Mouse (Mus musculus) olfactory bulb, adult 2 months (tissue): ENCODE measurements at regions not wholly inside any gene's neighbourhood (a gene's known extent, or its start where the extent isn't known, plus 50 kb on each side); places are given as distances from the start of the nearest gene placed in this dataset.

Source experiments
- H3K27ac ChIP-seq: fragments of 200-500 bp; 2 replicates; pipeline ENCODE4 v1.5.1; 2012; ENCODE audit warnings: low read depth, low read length; ENCODE audit not compliant: insufficient read depth
- H3K4me1 ChIP-seq: fragments of 200-500 bp; 2 replicates; pipeline ENCODE4 v1.6.1; 2012; ENCODE audit warnings: low read length; ENCODE audit not compliant: control insufficient read depth, insufficient read depth
- H3K4me3 ChIP-seq: fragments of 200-500 bp; 2 replicates; pipeline ENCODE4 v1.5.1; 2012; ENCODE audit warnings: mild to moderate bottlenecking, low read depth, low read length, moderate library complexity; ENCODE audit not compliant: insufficient read depth
- CTCF ChIP-seq: fragments of 200-500 bp; IDR thresholded peaks from 2 replicates; pipeline ENCODE4 v1.5.1; 2012; ENCODE audit warnings: low read depth, mild to moderate bottlenecking, low read length, moderate library complexity; ENCODE audit not compliant: insufficient read depth
- POLR2A ChIP-seq: fragments of 200-500 bp; IDR thresholded peaks from 2 replicates; pipeline ENCODE4 v1.6.1; 2012; ENCODE audit warnings: mild to moderate bottlenecking, low read depth, low read length, moderate library complexity; ENCODE audit not compliant: insufficient read depth
- WGBS: fragments of 180-500 bp; shearing (Covaris S2); methylation state at CpG from one replicate; pipeline ENCODE4 v1.1.7; 2018; 5-methylcytosine and 5-hydroxymethylcytosine counted together

GRCm38 (mm10) chr11:24247285-24247684 lies 169.4 kb downstream of the Bcl11a start:
- TF ChIP-seq POLR2A (no peak), CTCF (no peak)
- Histone ChIP-seq H3K27ac (no peak overlapping the region), H3K4me1 (no peaks in the 10 kb centered on the region), H3K4me3 (no peak overlapping the region)
- 97% methylated on average over 4 of the region's 4 CpGs for WGBS

GRCm38 (mm10) chr11:24251516-24251915 lies 173.7 kb downstream of the Bcl11a start:
- no peak for TF ChIP-seq CTCF
- TF ChIP-seq POLR2A = no peak
- Histone ChIP-seq H3K4me1 (no peaks in the 10 kb centered on the region), H3K4me3 (no peak overlapping the region), H3K27ac (no peak overlapping the region)
- WGBS = 58% methylated on average over 5 of the region's 5 CpGs

- H3K4me3 ChIP-seq = no peak overlapping the region
- 95% methylated on average over 22 of the region's 22 CpGs for WGBS
- H3K27ac ChIP-seq = no peak overlapping the region
- no peak for TF ChIP-seq CTCF
- no peak for TF ChIP-seq POLR2A
- no peaks in the 10 kb centered on the region for H3K4me1 ChIP-seq
These were observed 177.6 kb downstream of the Bcl11a start for GRCm38 (mm10) chr11:24255201-24256060.

GRCm38 (mm10) chr11:24257741-24258140 lies 179.9 kb downstream of the Bcl11a start:
- H3K4me3 ChIP-seq = no peak overlapping the region
- TF ChIP-seq POLR2A (no peak), CTCF (no peak)
- H3K4me1 ChIP-seq = no peaks in the 10 kb centered on the region
- H3K27ac ChIP-seq = no peak overlapping the region

- Histone ChIP-seq H3K27ac (no peak overlapping the region), H3K4me1 (no peaks in the 10 kb centered on the region), H3K4me3 (no peak overlapping the region)
- TF ChIP-seq CTCF = no peak
- no peak for TF ChIP-seq POLR2A
- 72% methylated on average over 6 of the region's 6 CpGs for WGBS
These were observed 180.5 kb downstream of the Bcl11a start for GRCm38 (mm10) chr11:24258340-24258739.

- 94% methylated on average over 2 of the region's 2 CpGs for WGBS
- no peak for TF ChIP-seq POLR2A
- no peak for TF ChIP-seq CTCF
- H3K4me3 ChIP-seq = no peak overlapping the region
- H3K4me1 ChIP-seq = no peaks in the 10 kb centered on the region
- H3K27ac ChIP-seq = no peak overlapping the region
These were observed 181.8 kb downstream of the Bcl11a start for GRCm38 (mm10) chr11:24259668-24260067.

GRCm38 (mm10) chr11:24269046-24269445 lies 191.2 kb downstream of the Bcl11a start:
- no peak overlapping the region for H3K27ac ChIP-seq
- TF ChIP-seq POLR2A (no peak), CTCF (no peak)
- 90% methylated on average over 2 of the region's 2 CpGs for WGBS
- no peak overlapping the region for H3K4me3 ChIP-seq
- H3K4me1 ChIP-seq = no peaks in the 10 kb centered on the region

GRCm38 (mm10) chr11:24281628-24282027 lies 203.8 kb downstream of the Bcl11a start:
- Histone ChIP-seq H3K4me3 (no peak overlapping the region), H3K4me1 (peaks cover 19% of the 10 kb centered on the region), H3K27ac (no peak overlapping the region)
- TF ChIP-seq POLR2A (no peak), CTCF (no peak)
- WGBS = 57% methylated on average over 5 of the region's 5 CpGs

- H3K27ac ChIP-seq = no peak overlapping the region
- no peak overlapping the region for H3K4me3 ChIP-seq
- H3K4me1 ChIP-seq = peaks cover 19% of the 10 kb centered on the region
- TF ChIP-seq CTCF = no peak
- no peak for TF ChIP-seq POLR2A
- WGBS = 32% methylated on average over 9 of the region's 9 CpGs
These were observed 204.7 kb downstream of the Bcl11a start for GRCm38 (mm10) chr11:24282556-24282955.
